Mouse (Mus musculus): ENCODE data around the gene Phgdh. TPM values are rescaled to one million over a fixed set of nuclear protein-coding genes. Genes with fewer than 3 reads are reported as not detected.
"Not testable (repeated sequence)": the region's sequence is repeated elsewhere in the genome, so short reads cannot be mapped to it uniquely, and the experiment has no call there.

The Phgdh gene
- polyA plus RNA-seq (2015; fragmentation: Nextera tagmentation; extraction: Ambion mirVana) = 188 and 194 TPM in 2 replicates

DNA sequence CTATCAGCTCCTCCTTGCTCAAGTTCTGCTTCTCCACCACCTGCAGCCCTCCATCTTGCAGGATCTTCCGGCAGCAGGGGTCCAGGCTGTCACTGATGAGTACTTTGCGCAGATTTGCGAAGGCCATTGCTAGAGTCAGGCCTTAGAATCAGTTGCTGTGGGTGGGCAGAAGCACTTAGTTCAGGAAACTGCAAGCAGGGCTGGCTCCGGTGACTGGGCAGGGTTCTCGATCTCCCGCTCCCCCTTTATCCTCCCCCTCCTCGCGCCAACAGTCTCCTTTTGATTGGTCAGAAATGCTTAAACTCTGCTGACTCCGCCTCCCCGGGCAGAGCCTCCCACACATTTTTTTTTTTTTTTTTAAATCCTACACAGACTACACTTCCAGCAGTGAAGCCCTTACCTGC, at the start of gene Phgdh:
TSS of gene Phgdh (minus strand) at position 285 of the 404 bp plus-strand sequence.
- peak within 1 kb of the TSS; percentile 53 for H3K9ac ChIP-seq (replicated peaks)
- 0% methylated on average over 10 of the region's 10 CpGs for WGBS
- not testable (repeated sequence) for H3K27me3 ChIP-seq, H3K36me3 ChIP-seq, H3K9me3 ChIP-seq
- H3K4me3 ChIP-seq = peak within 1 kb of the TSS; percentile 56
- H3K4me1 ChIP-seq = peaks cover 37% of the 10 kb centered on the region
- peak within 1 kb of the TSS; percentile 97 for H3K4me2 ChIP-seq (replicated peaks)
- peak; percentile 61 for ATAC-seq (replicated peaks)
- H3K27ac ChIP-seq (replicated peaks) = peak within 1 kb of the TSS; percentile 67

GRCm38 (mm10) chr3:98389305-98389704, 49.5 kb upstream of the Phgdh start:
- H3K27me3 ChIP-seq = no peaks in the 10 kb centered on the region
- no peak overlapping the region for H3K9ac ChIP-seq (replicated peaks)
- peaks cover 12% of the 10 kb centered on the region; the same call in 1 of the 2 replicates for H3K4me1 ChIP-seq
- 0 out of 2 replicates have a peak, but pooled peaks have one; percentile 43 for ATAC-seq (replicated peaks)
- no peak overlapping the region for H3K4me2 ChIP-seq (replicated peaks)
- no peak overlapping the region for H3K4me3 ChIP-seq
- no peak overlapping the region for H3K27ac ChIP-seq (replicated peaks)
- no peaks in the 10 kb centered on the region for H3K9me3 ChIP-seq
- H3K36me3 ChIP-seq = no peaks in the 10 kb centered on the region
- 63% methylated on average over 3 of the region's 3 CpGs for WGBS

GRCm38 (mm10) chr3:98387756-98388155, 48.0 kb upstream of the Phgdh start:
- no peaks in the 10 kb centered on the region for H3K9me3 ChIP-seq
- H3K27ac ChIP-seq (replicated peaks) = no peak overlapping the region
- H3K4me2 ChIP-seq (replicated peaks) = no peak overlapping the region
- no peak overlapping the region for H3K9ac ChIP-seq (replicated peaks)
- no peak overlapping the region for H3K4me3 ChIP-seq
- WGBS = 87% methylated on average over 7 of the region's 7 CpGs
- no peaks in the 10 kb centered on the region for H3K27me3 ChIP-seq
- no peaks in the 10 kb centered on the region for H3K36me3 ChIP-seq
- peaks cover 25% of the 10 kb centered on the region for H3K4me1 ChIP-seq
- ATAC-seq (replicated peaks) = no peak

- WGBS = 66% methylated on average over 4 of the region's 4 CpGs
- no peak overlapping the region for H3K4me3 ChIP-seq
- no peak for ATAC-seq (replicated peaks)
- H3K4me2 ChIP-seq (replicated peaks) = no peak overlapping the region
- H3K4me1 ChIP-seq = peaks cover 25% of the 10 kb centered on the region
- no peaks in the 10 kb centered on the region for H3K9me3 ChIP-seq
- H3K27me3 ChIP-seq = no peaks in the 10 kb centered on the region
- H3K36me3 ChIP-seq = no peaks in the 10 kb centered on the region
- no peak overlapping the region for H3K9ac ChIP-seq (replicated peaks)
- H3K27ac ChIP-seq (replicated peaks) = no peak overlapping the region
Observed at GRCm38 (mm10) chr3:98387086-98387485, 47.3 kb upstream of the Phgdh start.

GRCm38 (mm10) chr3:98383024-98383790, 43.4 kb upstream of the Phgdh start:
- Histone ChIP-seq H3K9me3 (no peaks in the 10 kb centered on the region), H3K27me3 (no peaks in the 10 kb centered on the region), H3K4me3 (peak overlapping the region; percentile 82), H3K36me3 (no peaks in the 10 kb centered on the region), H3K4me1 (peaks cover 30% of the 10 kb centered on the region), H3K9ac (replicated peaks) (peak overlapping the region; percentile 91), H3K4me2 (replicated peaks) (peak overlapping the region; percentile 90), H3K27ac (replicated peaks) (peak overlapping the region; percentile 89)
- peak; percentile 40 for ATAC-seq (replicated peaks)
- WGBS = 7% methylated on average over 21 of the region's 21 CpGs

DNA sequence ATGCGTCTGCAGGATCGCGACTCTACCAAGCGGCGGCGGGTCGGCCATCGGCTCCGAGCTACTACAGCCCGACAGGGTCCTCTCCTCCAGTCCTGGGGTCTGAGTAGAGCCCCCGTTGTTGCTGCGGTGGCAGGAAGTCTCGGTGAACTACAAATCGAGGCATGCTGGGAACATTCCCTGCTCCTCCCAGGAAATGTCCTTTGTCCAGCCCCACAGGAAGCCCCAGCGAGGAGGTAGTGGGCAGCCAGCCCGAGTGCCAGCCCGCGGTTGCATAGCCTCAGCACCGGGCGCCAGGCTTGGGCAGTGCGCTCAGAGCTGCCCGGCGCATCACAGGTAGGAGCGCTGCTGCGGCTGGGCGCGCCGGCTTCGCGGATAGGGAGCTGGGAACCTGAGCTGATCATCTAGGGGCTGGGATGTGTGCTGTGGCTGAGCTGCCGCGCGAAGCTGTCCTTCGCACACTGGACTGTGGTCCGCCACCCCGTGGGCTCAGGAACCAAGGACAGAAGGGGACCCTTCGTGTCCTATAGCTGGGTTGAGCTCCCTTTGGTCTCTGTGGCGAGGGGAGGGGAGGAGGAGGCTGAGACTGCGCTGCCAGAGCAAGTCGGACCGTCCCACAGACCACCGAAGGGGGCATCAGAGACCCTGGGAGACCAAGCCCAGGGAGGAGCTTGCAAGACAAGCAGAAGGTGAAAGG, 42.6 kb upstream of the Phgdh start, which contains the start of gene Zfp697:
TSS of gene Zfp697 (plus strand) at position 216 of the 694 bp plus-strand sequence.
- peak; percentile 95 for ATAC-seq (replicated peaks)
- H3K9me3 ChIP-seq = no peaks in the 10 kb centered on the region
- no peaks in the 10 kb centered on the region for H3K36me3 ChIP-seq
- WGBS = under 1% methylated on average over 42 of the region's 42 CpGs
- H3K27me3 ChIP-seq = no peaks in the 10 kb centered on the region
- H3K4me3 ChIP-seq = peak within 1 kb of the TSS; percentile 82
- peaks cover 29% of the 10 kb centered on the region for H3K4me1 ChIP-seq
- H3K9ac ChIP-seq (replicated peaks) = peak within 1 kb of the TSS; percentile 91
- H3K27ac ChIP-seq (replicated peaks) = peak within 1 kb of the TSS; percentile 89
- H3K4me2 ChIP-seq (replicated peaks) = peak within 1 kb of the TSS; percentile 90

DNA sequence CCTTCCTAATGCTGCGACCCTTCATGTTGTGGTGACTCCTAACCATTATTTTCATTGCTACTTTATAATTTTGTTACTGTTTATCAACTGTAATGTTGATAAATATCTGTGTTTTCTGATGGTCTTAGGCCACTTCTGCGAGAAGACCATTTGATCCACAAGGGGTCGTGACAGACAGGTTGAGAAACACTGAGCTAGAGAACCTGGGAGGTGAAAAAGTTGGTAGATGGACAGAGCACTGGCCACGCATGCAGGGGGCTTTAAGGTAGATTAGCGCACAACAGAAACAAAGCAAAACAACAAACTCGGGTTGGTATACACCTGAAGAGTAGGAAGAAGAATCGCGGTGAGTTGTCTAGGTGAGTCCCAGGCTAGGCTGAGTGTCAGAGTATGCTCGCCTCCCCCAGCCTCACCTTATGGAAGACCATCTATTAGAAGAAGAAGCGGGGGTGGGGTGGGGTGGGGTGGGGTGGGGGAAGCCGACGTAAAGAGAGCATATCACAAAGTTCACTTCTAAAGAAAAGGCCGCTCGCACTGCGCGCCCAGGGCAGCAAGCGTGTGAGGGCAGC, 42.0 kb upstream of the Phgdh start:
- ATAC-seq (replicated peaks) = no peak; the same call in 1 of the 2 replicates
- H3K9ac ChIP-seq (replicated peaks) = peak overlapping the region; percentile 91
- H3K4me1 ChIP-seq = peaks cover 22% of the 10 kb centered on the region
- peak overlapping the region; percentile 82 for H3K4me3 ChIP-seq
- H3K4me2 ChIP-seq (replicated peaks) = peak overlapping the region; percentile 90
- peak overlapping the region; percentile 89 for H3K27ac ChIP-seq (replicated peaks)
- H3K27me3 ChIP-seq = no peaks in the 10 kb centered on the region
- no peaks in the 10 kb centered on the region for H3K9me3 ChIP-seq
- 7% methylated on average over 17 of the region's 17 CpGs for WGBS
- H3K36me3 ChIP-seq = no peaks in the 10 kb centered on the region

- WGBS = 41% methylated on average over 7 of the region's 7 CpGs
- Histone ChIP-seq H3K4me3 (no peak overlapping the region), H3K4me2 (replicated peaks) (no peak overlapping the region), H3K9me3 (no peaks in the 10 kb centered on the region), H3K9ac (replicated peaks) (no peak overlapping the region), H3K27ac (replicated peaks) (no peak overlapping the region), H3K4me1 (peaks cover 18% of the 10 kb centered on the region), H3K27me3 (no peaks in the 10 kb centered on the region), H3K36me3 (no peaks in the 10 kb centered on the region)
- ATAC-seq (replicated peaks) = no peak
Observed at GRCm38 (mm10) chr3:98379236-98379635, 39.4 kb upstream of the Phgdh start.

DNA sequence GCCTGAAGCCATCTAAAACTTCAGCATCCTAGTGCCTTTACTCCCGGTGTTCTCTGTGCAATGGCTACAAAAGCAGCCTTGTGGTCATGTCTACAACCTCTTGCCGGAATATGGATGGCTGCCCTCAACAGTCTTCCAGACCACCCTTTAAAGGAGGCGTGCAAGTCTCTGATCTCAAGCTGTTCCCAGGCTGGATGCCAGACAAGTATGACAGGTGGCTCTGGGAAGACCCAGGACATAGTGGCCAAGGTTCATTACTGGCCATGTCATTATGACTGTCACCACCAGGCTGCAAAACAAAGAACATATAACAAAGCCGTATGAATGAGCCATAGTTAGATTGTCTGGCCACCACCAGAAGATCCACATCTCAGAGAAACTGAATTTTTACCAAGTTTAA, 38.5 kb upstream of the Phgdh start:
- ATAC-seq (replicated peaks) = no peak
- no peaks in the 10 kb centered on the region for H3K27me3 ChIP-seq
- no peak overlapping the region for H3K4me2 ChIP-seq (replicated peaks)
- H3K27ac ChIP-seq (replicated peaks) = no peak overlapping the region
- H3K4me1 ChIP-seq = peaks cover 8% of the 10 kb centered on the region
- H3K36me3 ChIP-seq = no peaks in the 10 kb centered on the region
- no peak overlapping the region for H3K4me3 ChIP-seq
- H3K9ac ChIP-seq (replicated peaks) = no peak overlapping the region
- no peaks in the 10 kb centered on the region for H3K9me3 ChIP-seq
- whole genome bisulfite sequencing = 89% methylated on average over 4 of the region's 4 CpGs

GRCm38 (mm10) chr3:98374980-98375379, 35.2 kb upstream of the Phgdh start:
- no peak for ATAC-seq (replicated peaks)
- Histone ChIP-seq H3K27ac (replicated peaks) (no peak overlapping the region), H3K4me1 (no peaks in the 10 kb centered on the region), H3K27me3 (no peaks in the 10 kb centered on the region), H3K9ac (replicated peaks) (no peak overlapping the region), H3K9me3 (no peaks in the 10 kb centered on the region), H3K4me2 (replicated peaks) (no peak overlapping the region), H3K36me3 (no peaks in the 10 kb centered on the region), H3K4me3 (no peak overlapping the region)
- 89% methylated on average over 5 of the region's 5 CpGs for WGBS

DNA sequence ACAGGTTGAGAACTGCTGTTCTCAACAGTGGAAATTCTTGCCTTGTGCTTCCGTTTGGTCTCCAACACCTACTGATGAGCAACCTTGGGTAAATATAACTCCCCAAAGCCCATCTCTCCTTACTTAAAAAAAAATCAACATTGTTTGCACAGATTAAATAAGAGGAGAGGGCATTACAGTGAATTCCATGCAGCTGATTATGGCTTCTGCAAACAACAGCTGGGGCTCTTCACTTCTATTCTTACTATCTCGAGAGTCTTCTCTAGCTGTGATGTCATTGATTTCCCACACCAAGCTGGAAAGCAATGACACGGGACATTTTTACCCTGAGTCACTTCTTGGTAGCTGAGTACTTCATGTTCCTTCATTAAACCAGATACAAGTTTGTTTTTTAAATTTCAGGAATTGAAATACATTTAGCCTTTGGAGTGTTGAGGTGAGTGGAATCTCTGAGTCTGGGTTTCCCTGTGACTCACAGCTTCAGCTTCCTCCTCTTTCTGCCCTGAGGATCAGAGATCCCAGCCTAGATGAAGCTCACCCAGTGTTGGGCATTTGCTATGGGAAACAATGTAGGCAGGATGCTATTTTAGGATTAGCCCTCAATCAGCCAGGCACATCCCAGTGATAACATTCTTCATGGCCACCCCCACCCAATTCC, 34.4 kb upstream of the Phgdh start:
- Histone ChIP-seq H3K4me2 (replicated peaks) (no peak overlapping the region), H3K27me3 (no peaks in the 10 kb centered on the region), H3K9me3 (no peaks in the 10 kb centered on the region), H3K4me1 (no peaks in the 10 kb centered on the region), H3K9ac (replicated peaks) (no peak overlapping the region), H3K4me3 (no peak overlapping the region), H3K36me3 (no peaks in the 10 kb centered on the region), H3K27ac (replicated peaks) (no peak overlapping the region)
- 85% methylated on average over 3 of the region's 3 CpGs for WGBS
- no peak for ATAC-seq (replicated peaks)

GRCm38 (mm10) chr3:98368776-98369175, 29.0 kb upstream of the Phgdh start:
- no peak overlapping the region for H3K4me3 ChIP-seq
- WGBS = 89% methylated on average over 2 of the region's 2 CpGs
- no peak overlapping the region for H3K4me2 ChIP-seq (replicated peaks)
- no peaks in the 10 kb centered on the region for H3K36me3 ChIP-seq
- no peaks in the 10 kb centered on the region for H3K9me3 ChIP-seq
- ATAC-seq (replicated peaks) = no peak
- H3K27me3 ChIP-seq = no peaks in the 10 kb centered on the region
- H3K9ac ChIP-seq (replicated peaks) = no peak overlapping the region
- H3K27ac ChIP-seq (replicated peaks) = no peak overlapping the region
- H3K4me1 ChIP-seq = no peaks in the 10 kb centered on the region

Measured in forebrain, embryonic 15.5 days (tissue).